Mouse (Mus musculus) kidney, postnatal 10 days (tissue): ENCODE measurements around the gene Baz1a.
"Not testable (repeated sequence)": the region's sequence is repeated elsewhere in the genome, so short reads cannot be mapped to it uniquely, and the experiment has no call there.

Source experiments
- DNase-seq: peaks from one replicate; pipeline ENCODE4 v3.0.0; 2021; ENCODE audit warnings: mixed read lengths

The Baz1a gene

DNA sequence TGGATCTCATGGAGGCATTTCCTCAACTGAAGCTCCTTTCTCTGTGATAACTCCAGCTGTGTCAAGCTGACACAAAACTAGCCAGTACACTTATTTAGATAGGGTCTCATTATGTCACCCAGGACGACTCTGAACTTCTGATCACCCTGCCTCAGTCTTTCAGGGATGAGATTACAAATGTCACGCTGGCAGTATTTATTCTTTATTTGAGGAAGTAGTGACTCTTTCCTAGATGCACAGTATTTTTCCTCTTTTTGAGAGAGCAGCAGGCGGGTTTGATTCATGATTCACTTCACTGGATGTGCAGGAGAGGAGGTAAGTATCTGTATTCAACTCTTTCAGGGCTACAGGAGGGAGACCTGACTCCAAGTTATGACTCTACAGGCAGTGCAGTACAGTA is 45.1 kb downstream of the Baz1a start:
- no peak for DNase-seq

- DNase-seq = no peak
Observed at GRCm38 (mm10) chr12:54965532-54966160, 48.5 kb downstream of the Baz1a start.

DNA sequence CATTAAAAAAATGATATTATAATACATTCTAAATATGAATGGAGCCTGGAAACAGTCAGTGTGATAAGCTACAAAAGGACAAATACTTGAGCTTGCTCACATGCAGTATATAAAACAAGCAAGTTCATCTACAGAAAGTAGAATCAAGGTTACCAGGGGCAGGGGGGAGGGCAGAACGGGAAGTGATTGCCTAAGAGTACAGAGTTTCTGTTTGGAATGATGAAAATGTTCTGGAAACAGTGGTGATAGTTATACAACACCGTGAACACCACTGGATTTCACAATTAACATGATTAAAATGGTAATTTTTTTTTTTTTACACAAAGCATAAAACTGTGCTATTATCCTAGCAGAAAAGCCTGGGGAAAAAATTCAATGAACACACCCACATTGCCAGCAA is 54.6 kb downstream of the Baz1a start:
- no peak for DNase-seq

DNA sequence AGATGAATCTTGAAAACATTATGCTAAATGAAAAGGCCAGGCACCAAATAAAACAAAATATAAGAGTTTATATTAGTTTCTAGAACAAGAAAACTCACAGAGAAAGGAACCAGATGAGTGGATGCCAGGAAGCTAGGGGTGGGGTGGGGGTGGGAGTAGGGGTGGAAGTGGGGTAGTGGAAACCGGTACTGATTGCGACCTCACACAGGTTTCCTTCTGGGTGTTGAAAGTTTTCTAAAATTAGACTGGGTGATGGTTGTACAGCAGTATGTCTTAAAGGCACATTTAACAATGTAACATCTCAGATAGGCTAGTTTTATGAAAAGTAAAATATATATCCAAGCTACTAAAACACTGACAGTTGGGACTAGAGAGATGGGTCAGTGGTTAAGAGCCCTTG is 57.2 kb downstream of the Baz1a start:
- DNase-seq = no peak

DNA sequence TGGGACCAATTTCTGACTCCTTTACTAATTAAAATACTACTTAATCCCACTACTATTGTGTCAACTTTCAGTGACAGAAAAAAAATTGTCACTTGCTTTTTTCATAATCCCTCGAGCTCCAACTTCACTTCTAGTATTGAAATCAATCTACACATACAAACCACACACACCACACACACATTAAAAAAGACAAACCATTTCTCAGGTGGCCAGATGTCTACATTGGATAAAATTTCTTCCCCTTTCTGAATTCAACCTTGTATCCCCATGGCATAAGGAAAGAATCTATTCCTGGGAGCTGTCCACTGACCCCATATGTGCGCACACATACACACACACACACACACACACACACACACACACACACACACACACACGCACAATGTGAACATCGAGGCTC is 57.7 kb downstream of the Baz1a start:
- DNase-seq = no peak

GRCm38 (mm10) chr12:54946116-54946515 is 68.0 kb downstream of the Baz1a start:
- no peak for DNase-seq

- not testable (repeated sequence) for DNase-seq
Observed at GRCm38 (mm10) chr12:54942586-54943157, 71.5 kb downstream of the Baz1a start.

- DNase-seq = not testable (repeated sequence)
Observed at GRCm38 (mm10) chr12:54937581-54938343, 76.4 kb downstream of the Baz1a start.

- DNase-seq = no peak
Observed at GRCm38 (mm10) chr12:54910387-54910786, 103.8 kb downstream of the Baz1a start.

DNA sequence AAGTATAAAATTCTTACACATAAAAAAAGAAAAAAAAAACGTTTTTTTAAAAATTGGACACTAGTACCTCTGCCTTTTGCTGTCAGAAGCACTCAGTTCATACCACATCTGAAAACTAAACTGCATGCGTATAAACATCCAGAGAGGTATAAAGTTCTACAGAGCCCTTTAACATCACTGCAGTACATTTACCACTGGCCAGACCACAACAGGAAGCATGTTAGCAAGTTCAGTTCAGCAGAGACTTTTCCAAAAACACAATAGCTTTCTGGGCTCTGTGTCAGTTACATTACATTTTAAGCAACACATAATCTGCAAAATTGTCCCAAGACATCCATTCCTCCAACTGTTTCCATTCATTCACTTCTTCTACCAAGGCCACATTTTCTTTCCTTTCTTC is 121.6 kb downstream of the Baz1a start:
- DNase-seq = not testable (repeated sequence)

DNA sequence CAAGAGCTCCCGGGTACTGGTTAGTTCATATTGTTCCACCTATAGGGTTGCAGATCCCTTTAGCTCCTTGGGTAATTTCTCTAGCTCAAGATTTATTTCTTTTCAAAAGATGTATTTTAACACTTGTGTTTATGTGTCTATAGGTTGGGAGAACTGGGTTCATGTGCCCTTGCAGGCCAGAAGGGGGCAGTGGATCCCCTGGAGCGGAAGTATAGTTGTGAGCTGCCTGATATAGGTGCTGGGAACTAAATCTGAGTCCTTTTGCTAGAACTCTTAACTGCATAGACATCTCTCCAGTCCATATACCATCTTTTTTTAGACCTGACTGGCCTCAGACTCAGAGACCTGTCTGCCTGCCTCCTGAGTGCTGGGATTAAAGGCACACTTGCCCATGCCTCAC is 123.7 kb downstream of the Baz1a start:
- DNase-seq = no peak

GRCm38 (mm10) chr12:54887580-54888127 is 126.5 kb downstream of the Baz1a start:
- DNase-seq = no peak

DNA sequence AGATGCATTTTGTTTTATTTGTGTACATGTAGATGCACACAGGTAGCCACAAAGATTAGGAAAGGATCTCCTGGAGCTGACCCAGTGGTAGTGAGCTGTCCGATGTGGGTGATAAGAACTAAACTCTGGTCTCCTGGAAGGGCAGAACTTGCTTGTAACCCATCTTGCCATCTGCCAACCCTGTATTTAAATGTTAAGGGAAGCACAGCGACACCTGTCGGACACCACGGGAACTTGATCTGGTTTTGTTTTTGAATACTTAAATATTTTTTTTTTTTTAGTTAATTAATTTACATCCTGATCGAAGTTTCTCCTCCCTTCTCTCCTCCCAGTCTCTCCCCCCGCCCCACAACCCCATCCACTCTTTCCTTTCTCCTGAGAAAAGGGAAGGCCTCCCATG is 134.5 kb downstream of the Baz1a start:
- peak; percentile 80 for DNase-seq

- no peak for DNase-seq
Observed at GRCm38 (mm10) chr12:54879211-54879610, 134.9 kb downstream of the Baz1a start.

DNA sequence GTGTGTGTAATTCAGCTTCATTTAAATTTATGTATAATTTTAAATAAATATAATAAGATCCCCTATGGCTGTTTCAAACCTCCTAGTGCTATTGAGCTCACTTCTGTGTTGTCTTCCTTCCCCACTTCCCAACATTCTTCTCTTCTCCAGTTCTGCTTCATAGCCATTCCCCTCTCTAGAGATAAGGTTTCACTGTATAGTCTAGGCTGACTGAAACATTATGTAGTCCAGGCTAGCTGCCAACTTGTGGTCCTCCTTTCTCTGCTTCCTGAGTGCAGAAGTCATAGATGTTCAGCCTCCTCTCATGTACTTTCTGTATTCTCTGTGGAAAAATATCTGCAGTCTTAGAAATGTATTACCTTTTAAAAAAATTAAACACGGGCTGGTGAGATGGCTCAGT is 136.3 kb downstream of the Baz1a start:
- no peak for DNase-seq

- no peak for DNase-seq
Observed at GRCm38 (mm10) chr12:54876879-54877278, 137.3 kb downstream of the Baz1a start.

GRCm38 (mm10) chr12:54874711-54875110 is 139.4 kb downstream of the Baz1a start:
- DNase-seq = no peak

- peak; percentile 93 for DNase-seq
Observed at GRCm38 (mm10) chr12:54862606-54863535, 151.3 kb downstream of the Baz1a start, which contains the start of gene Cfl2. Gene Cfl2, minus strand, starts transcription at chr12:54862877.

GRCm38 (mm10) chr12:54861991-54862605 is 152.1 kb downstream of the Baz1a start:
- peak; percentile 50 for DNase-seq

DNA sequence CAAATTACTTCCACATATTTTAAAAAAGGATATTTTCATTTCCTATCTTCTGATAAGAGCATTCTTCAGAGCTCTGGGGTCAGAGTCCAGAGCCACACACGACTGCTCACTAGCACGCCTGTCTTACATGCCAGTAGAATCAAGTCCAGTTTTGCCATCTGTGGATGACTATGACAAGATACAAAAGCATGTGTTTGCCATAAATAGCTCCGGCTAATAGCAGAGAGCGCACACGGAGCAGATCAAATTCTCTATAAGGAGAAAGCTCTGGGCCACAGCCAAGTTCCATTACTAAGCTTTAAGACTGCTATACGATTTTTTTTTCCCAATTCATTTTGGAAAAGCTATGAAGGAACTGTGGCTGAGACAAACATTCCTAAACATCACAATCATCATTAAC is 154.6 kb downstream of the Baz1a start:
- DNase-seq = no peak

DNA sequence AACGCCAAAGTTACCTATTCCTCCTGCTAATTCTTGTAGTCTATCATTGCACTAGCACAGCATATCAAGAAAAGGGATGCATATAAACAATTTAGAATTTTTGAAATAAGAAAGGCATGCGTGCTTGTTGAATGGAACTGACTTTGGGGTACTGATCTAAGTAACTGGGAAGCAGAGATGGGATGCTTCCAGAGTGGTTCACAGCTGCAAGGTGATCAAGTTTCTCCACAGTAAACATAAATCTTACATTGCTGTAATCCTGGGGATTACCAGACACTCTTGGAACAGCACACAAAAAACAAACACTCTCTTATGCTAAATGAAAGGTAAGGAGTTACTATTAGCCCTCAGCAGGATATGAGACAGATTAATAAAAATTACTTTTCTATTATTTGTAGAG is 163.6 kb downstream of the Baz1a start:
- DNase-seq = no peak

DNA sequence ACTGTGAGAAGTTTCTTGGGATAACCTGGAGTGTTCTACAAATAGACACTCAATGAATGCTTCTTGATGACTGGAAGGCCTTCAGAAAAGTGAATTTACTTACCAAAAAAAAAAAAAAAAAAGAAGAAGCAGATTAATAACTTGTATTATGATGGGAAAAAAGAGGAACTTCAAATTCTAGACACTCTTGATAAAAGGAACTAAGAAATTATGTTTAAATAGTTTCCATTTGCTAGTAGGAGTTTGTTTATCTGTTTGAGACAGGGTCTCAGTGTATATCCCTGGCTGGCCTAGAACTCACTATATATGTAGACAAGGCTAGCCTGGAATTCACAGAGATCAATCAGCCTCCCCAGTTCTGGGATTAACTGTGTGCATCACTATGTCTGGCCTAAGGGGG is 169.7 kb downstream of the Baz1a start:
- DNase-seq = no peak
